Mouse (Mus musculus) brain, embryonic 18.5 days (tissue): ENCODE data around the gene Gm20661.
"Not testable (repeated sequence)": the region's sequence is repeated elsewhere in the genome, so short reads cannot be mapped to it uniquely, and the experiment has no call there.

Experiments
- DNase-seq: peaks from one replicate; pipeline ENCODE4 v3.0.0-alpha.2; 2012; ENCODE audit warnings: low read depth, low spot score

Gm20661 gene

GRCm38 (mm10) chr9:108001922-108002770 lies 19.3 kb downstream of the Gm20661 start, which contains the start of gene Ip6k1:
Ip6k1 (plus strand) TSS chr9:108002501.
- DNase-seq = peak; percentile 100

GRCm38 (mm10) chr9:108002778-108003530 lies 20.1 kb downstream of the Gm20661 start:
- no peak for DNase-seq

GRCm38 (mm10) chr9:108003531-108003890 lies 20.7 kb downstream of the Gm20661 start:
- no peak for DNase-seq

- no peak for DNase-seq
Observed at GRCm38 (mm10) chr9:108008041-108008440, 25.2 kb downstream of the Gm20661 start.

- no peak for DNase-seq
Observed at GRCm38 (mm10) chr9:108010385-108010784, 27.5 kb downstream of the Gm20661 start.

GRCm38 (mm10) chr9:108013577-108013976 lies 30.7 kb downstream of the Gm20661 start:
- DNase-seq = not testable (repeated sequence)

- DNase-seq = no peak
Observed at GRCm38 (mm10) chr9:108017127-108017526, 34.3 kb downstream of the Gm20661 start.

- DNase-seq = no peak
Observed at GRCm38 (mm10) chr9:108020741-108021140, 37.9 kb downstream of the Gm20661 start.

GRCm38 (mm10) chr9:108023216-108023615 lies 40.4 kb downstream of the Gm20661 start:
- DNase-seq = no peak

- no peak for DNase-seq
Observed at GRCm38 (mm10) chr9:108026584-108026983, 43.7 kb downstream of the Gm20661 start.

- no peak for DNase-seq
Observed at GRCm38 (mm10) chr9:108027867-108028266, 45.0 kb downstream of the Gm20661 start.

GRCm38 (mm10) chr9:108032126-108032525 lies 49.3 kb downstream of the Gm20661 start:
- DNase-seq = no peak

- DNase-seq = no peak
Observed at GRCm38 (mm10) chr9:108035331-108036156, 52.7 kb downstream of the Gm20661 start.
